Mouse (Mus musculus) macrophage (primary cell): ENCODE data around the gene Mgme1. TPM values are rescaled to one million over a fixed set of nuclear protein-coding genes. Genes with fewer than 3 reads are reported as not detected.

Experiments used
- H3K27ac ChIP-seq: fragments of 350-480 bp; formaldehyde crosslinking; 2 replicates; pipeline ENCODE4 v1.9.0; 2021
- H3K36me3 ChIP-seq: fragments of 350-480 bp; formaldehyde crosslinking; 2 replicates; pipeline ENCODE4 v1.9.0; 2021; ENCODE audit errors: inconsistent target
- H3K4me3 ChIP-seq: fragments of 350-480 bp; formaldehyde crosslinking; 2 replicates; pipeline ENCODE4 v1.9.0; 2021; ENCODE audit errors: inconsistent target
- H3K79me2 ChIP-seq: fragments of 350-480 bp; formaldehyde crosslinking; 2 replicates; pipeline ENCODE4 v1.9.0; 2021; ENCODE audit errors: inconsistent target
- WGBS: methylation state at CpG from one replicate; pipeline ENCODE4 v1.1.7; 2026; ENCODE audit warnings: inconsistent platforms; ENCODE audit not compliant: missing documents; 5-methylcytosine and 5-hydroxymethylcytosine counted together
- polyA plus RNA-seq: library from polyadenylated mRNA; stranded (reverse); fragments of 250-400 nt; gene quantifications from 3 replicates; pipeline ENCODE4 v1.2.4, GENCODE M21; 2018; ENCODE audit warnings: inconsistent platforms
- total RNA-seq, 78 experiments: library from RNA; depleted of rRNA; stranded (reverse); fragments of 250-400 nt; gene quantifications; 1 replicate in 9 of 78; 2 replicates in 24 of 78; 3 replicates in 43 of 78; 4 replicates in 2 of 78; pipeline ENCODE4 v1.2.4; 2018; ENCODE audit warnings: inconsistent platforms in 56 of 78

Gene Mgme1
- 10 to 100 TPM in 1 of 26 experiments, 1 to 10 TPM in 25; 1.1 to 10.1 (median 3.2) TPM for total RNA-seq (2018; cell fraction: chromatin; rRNA removed)
- total RNA-seq (2018; cell fraction: cytosol; rRNA removed): 1 to 10 TPM; 2.1 to 9.7 (median 7.2) TPM
- 10 to 100 TPM in 3 of 26 experiments, 1 to 10 TPM in 23; 2.3 to 11.6 (median 5.4) TPM for total RNA-seq (2018; cell fraction: nucleus; rRNA removed)
- polyA plus RNA-seq: 6.5 to 9.0 TPM (median 8.4 TPM) in 3 replicates

DNA sequence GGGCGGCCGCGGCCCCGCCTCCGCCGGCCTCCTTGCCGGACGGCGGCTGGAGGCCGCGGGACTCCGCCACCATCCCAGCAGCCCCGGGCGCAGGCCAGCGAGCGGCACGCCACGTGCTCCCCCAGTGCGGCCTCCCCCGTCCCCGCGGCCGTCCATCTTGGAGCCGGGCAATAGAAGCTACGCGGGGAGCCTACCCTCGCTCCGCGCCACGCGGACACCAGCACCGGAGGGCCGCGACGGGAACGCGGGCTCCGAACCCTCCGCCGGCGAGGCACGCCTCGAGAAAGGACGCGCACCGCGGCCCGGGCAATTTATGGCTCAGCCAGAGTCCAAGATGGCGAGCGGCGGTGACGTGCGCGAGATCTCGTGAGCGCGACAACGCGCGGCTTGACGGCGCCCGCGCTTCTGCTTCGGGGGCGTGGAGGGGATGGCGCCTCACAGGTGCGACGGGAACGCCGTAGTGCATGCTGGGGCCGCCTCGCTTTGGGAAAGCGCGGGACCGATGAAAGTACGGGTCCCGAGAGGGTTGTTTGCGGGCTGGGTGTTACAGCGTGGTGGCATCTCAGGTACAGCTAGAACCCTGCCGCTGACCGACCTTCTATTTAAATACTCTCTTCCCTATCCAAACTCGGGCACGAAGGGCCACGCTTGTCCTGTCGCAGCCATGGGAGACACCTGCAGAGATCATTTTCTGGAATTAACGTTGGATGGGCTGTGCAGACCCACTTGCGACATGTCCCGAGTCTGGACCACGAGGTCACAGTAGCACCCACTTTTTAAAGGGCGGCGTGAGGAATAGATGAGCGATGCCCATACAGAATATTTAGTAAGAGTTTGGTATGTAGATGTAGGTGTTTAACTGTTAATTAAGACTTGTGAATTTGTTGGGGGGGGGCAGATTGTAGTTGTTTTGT is at the start of gene Mgme1, which contains the start of gene Snx5:
TSS of gene Mgme1 (plus strand) at position 157 of the 914 bp plus-strand sequence.
TSS of gene Snx5 (minus strand) at position 400 of the 914 bp plus-strand sequence.
- H3K4me3 ChIP-seq: peak within 1 kb of the TSS; percentile 95
- peak within 1 kb of the TSS; percentile 96 for H3K27ac ChIP-seq
- WGBS: under 1% methylated on average over 88 of the region's 93 CpGs
- H3K36me3 ChIP-seq: no peaks in the 10 kb centered on the region
- peaks cover 79% of the 10 kb centered on the region for H3K79me2 ChIP-seq

DNA sequence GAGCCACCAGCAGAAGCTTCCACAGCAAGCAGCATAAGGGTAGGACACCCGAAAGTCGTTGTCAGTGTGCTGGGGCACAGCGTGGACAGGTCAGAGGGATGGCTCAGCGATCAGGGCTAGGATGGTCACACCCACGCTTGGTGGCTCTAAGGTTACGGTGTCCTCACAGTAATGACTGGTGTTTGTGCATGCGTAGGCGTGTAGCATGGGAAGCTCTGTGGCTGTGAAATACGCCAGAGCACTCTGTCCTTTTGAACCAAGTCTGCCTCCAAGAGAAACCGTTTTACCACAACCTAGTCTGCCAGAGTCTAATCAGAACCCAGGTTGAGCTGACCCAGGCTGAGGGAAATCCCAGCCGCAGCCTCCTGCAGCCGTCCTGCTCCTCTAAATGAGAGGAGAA is 46.1 kb upstream of the Mgme1 start:
- no peak overlapping the region for H3K4me3 ChIP-seq
- H3K36me3 ChIP-seq: no peaks in the 10 kb centered on the region
- H3K27ac ChIP-seq: no peak overlapping the region
- WGBS: 35% methylated on average over 12 of the region's 12 CpGs
- H3K79me2 ChIP-seq: no peaks in the 10 kb centered on the region

DNA sequence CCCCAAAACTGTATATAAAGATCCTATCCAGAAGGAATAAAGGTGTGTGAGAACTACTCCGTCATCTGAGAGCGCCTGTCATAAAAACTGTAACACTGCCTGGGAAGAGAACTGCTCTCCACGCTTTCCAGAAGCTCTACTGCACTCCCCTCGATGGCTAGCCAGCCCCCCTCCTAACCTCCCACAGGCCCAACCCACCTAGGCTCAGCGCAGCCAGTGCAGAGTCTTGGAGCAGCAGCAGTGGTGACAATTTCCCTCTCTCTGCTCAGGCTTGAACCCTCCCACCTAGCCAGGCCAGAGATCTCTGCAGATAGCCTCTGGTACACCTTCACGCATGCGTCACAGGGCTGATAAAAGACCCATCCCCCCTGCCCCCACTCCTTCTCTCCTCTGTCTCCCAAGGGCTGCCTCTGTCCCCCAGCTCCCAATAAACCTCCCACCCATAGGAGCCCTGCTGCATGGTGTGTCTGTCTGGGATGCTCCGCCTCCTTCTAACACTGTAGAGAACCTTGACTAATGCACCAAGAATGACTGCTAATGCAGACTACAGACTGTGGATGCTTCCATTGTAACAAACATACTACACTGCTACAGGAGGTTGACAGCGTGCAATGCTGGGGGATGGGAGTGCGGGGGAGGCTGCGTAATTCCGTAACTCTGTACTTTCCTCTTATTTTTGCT is 43.4 kb upstream of the Mgme1 start:
- no peak overlapping the region for H3K27ac ChIP-seq
- no peak overlapping the region for H3K4me3 ChIP-seq
- H3K79me2 ChIP-seq: no peaks in the 10 kb centered on the region
- H3K36me3 ChIP-seq: no peaks in the 10 kb centered on the region
- 94% methylated on average over 10 of the region's 12 CpGs for WGBS

DNA sequence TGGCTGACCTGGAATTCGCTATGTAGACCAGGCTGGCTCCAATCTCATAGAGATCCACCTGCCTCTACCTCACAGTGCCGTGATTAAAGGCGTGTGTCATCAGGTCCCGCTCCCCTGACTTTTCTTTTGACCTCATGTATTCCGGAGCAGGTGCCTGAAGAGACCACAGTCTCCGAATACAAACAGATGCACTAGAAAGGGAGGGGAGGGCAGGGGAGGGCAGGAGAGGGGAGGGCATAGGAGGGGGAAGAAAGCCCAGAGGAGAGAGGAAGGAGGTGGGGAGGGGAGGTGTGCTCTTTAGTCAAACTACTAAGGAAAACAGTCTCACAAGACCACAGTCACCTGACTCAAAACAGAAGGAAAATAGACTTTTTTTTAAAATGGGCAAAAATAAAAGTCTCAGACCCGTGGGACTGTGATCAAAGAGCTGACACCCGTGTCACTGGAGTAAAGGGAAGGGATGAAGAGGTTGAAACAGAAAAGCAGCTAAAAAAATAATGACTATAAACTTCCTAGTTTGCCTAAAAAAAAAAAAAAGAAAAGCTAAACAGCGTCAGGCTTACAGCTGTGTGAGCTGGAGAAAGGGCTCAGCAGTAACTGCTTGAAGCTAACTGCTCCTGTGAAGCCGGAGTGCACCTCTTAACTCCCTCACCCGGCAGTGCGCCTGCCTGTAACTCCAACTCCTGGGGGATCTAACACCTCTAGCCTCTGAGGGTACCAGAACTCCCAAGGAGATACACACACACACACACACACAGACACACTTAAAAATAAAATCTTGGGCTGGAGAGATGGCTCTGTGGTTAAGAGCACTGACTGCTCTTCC is 41.7 kb upstream of the Mgme1 start:
- Histone ChIP-seq H3K27ac (no peak overlapping the region), H3K4me3 (no peak overlapping the region), H3K79me2 (no peaks in the 10 kb centered on the region), H3K36me3 (no peaks in the 10 kb centered on the region)
- 59% methylated on average over 8 of the region's 12 CpGs for WGBS

DNA sequence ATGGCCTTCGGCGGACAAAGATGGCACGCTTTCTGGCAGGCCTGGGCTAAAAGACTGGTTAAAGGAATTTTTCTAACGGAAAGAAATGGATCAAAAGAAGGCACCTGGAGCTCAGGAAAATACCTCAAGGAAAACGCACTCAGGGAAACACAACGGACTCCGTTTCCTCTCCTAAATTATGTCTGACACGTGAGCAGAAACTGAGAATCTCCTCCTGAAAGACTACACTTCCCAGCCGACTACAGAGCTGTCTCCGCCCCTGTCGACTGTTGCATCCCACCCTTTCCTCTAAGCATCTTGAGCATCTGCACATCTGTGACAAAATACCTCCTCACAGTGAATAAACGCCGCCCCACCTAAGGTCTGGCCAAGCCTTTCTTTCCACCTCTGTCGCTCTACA is 40.8 kb upstream of the Mgme1 start:
- no peaks in the 10 kb centered on the region for H3K79me2 ChIP-seq
- WGBS: 83% methylated on average over 14 of the region's 14 CpGs
- H3K27ac ChIP-seq: no peak overlapping the region
- no peaks in the 10 kb centered on the region for H3K36me3 ChIP-seq
- H3K4me3 ChIP-seq: no peak overlapping the region

DNA sequence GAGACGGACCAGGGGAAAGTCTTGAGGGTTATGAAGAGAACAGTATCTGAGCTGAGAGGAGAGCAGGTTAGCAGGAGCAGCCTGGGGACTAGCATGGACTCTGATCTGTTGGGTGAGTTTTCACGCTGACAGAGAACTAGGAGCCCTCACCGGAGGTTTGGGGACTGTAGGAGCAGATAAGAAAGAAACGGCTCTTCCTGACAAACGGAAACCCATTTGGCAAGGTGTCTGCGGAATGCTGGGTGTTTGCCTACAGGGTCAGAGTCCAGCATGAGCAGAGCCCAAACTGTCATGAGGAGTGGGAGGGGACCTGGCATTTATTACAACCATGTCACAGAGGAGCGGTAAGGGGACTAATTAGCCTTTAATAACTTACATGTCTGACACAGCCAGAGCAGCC is 40.0 kb upstream of the Mgme1 start:
- H3K36me3 ChIP-seq: no peaks in the 10 kb centered on the region
- no peak overlapping the region for H3K4me3 ChIP-seq
- H3K27ac ChIP-seq: no peak overlapping the region
- WGBS: 38% methylated on average over 7 of the region's 7 CpGs
- H3K79me2 ChIP-seq: no peaks in the 10 kb centered on the region

DNA sequence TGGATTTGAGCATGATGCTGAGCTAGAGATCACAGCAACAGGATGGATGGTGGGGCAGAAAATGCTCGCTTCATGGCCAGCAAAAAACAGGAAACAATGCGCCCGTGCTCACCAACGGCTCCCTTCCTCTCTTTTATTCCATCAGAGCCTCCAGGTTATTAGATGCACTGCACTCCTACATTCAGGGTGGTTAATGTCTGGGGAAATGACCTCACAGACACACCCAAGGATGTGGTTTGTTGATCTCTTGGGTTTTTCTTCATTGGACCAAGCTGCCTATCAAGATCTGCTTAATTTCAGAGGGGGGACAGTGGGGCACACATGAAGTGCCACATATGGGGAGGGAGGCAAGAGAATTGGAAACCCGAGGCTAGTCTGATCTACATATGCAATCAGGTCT is 39.3 kb upstream of the Mgme1 start:
- H3K36me3 ChIP-seq: no peaks in the 10 kb centered on the region
- 22% methylated on average over 5 of the region's 5 CpGs for WGBS
- no peak overlapping the region for H3K27ac ChIP-seq
- H3K4me3 ChIP-seq: no peak overlapping the region
- H3K79me2 ChIP-seq: no peaks in the 10 kb centered on the region

DNA sequence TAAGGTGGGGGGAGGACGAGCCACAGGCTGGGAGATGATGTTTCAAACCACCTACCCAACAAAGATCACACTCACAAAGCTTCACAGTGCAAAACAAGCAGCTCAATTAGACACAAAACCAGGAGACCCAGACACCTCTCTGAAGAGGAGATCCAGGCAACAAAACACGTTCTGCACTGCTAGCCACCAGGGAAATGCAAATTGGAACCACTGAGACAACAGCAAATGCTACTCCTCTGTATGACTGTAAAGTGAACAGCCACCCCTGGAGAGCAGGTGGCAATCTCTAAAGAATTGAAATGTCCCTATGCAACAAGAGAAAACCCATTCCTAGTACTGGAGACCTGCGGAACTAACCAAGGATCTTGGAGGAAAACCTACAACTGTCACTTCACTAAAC is 36.9 kb upstream of the Mgme1 start:
- Histone ChIP-seq H3K4me3 (no peak overlapping the region), H3K79me2 (no peaks in the 10 kb centered on the region), H3K27ac (no peak overlapping the region), H3K36me3 (no peaks in the 10 kb centered on the region)
- WGBS: 96% methylated on average over 3 of the region's 3 CpGs

DNA sequence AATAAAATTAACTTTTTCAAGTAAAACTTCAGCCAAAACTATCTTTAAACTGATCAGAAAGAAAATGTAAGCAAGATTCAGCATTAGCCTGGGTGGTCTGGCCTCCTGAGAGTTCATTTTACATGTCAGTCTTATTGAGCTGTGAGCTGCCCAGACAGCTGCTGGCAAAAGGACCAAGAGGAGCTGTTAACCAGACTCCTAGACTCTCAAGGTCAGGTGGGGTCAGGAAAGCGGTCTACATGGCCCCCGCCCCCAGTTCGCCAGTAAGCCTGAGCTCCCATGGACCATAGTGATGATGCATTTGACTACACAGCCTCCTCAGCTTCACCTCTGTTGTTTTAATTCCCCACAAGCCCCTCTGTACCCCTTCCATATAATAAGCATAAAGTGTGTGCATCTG is 34.7 kb upstream of the Mgme1 start:
- H3K79me2 ChIP-seq: no peaks in the 10 kb centered on the region
- no peak overlapping the region for H3K4me3 ChIP-seq
- 97% methylated on average over 3 of the region's 3 CpGs for WGBS
- no peak overlapping the region for H3K27ac ChIP-seq
- H3K36me3 ChIP-seq: no peaks in the 10 kb centered on the region

DNA sequence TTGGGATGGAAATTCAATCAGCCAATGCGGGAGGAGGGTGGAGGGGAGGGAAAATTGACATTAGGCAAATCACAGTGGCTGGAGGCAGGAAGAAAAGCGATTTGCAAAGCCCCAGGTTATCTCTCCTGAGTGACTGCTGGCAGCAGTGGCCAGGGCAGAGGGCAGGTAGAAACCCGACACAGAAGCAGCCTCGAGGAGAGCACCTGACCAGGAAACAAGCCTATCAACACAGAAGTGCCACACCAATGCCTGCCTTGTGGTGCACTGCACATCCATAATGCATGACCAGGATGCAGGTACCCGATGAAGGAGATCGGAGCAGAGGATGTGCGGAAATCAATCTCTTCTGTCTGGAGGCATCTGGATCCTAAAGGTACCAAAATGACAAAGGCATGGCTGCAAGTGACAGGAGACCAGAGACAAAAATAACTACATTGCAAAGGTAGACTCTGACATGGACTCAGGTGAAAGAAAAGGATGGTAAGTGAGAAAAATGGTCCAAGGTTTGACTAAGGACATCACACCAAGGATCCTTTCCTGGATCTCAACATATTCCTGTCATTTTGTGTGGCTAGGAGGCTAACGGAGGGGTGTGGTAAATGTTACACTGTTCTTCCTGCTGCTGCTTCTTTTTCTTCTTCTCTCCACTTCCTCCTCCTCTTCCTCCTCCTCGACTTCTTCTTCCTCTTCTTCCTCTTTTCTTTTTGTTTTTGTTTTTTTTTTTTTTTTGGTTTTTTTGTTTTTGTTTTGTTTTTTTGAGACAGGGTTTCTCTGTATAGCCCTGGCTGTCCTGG is 33.5 kb upstream of the Mgme1 start:
- Histone ChIP-seq H3K27ac (no peak overlapping the region), H3K36me3 (no peaks in the 10 kb centered on the region), H3K4me3 (no peak overlapping the region), H3K79me2 (no peaks in the 10 kb centered on the region)
- WGBS: 78% methylated on average over 8 of the region's 9 CpGs

DNA sequence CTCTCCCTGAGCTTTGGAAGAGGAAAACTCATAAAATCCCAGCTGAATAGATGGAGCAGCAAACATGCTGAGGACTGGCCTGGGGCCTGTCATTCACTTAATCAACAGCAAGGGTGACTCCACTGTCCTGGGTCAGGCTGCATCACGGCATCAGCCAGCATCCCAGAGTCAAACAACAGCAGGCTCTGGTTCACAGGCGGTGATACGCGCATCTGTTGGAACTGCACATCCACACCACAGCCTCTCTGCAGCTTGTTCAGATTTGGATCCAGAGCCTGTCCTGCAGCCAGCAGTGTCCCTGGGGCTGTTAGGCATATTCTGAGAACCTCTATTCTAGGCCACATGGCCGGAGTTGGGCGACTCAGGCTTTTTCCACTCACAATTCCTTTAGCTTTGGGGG is 32.1 kb upstream of the Mgme1 start:
- 95% methylated on average over 6 of the region's 6 CpGs for WGBS
- Histone ChIP-seq H3K36me3 (no peaks in the 10 kb centered on the region), H3K4me3 (no peak overlapping the region), H3K27ac (no peak overlapping the region), H3K79me2 (no peaks in the 10 kb centered on the region)

DNA sequence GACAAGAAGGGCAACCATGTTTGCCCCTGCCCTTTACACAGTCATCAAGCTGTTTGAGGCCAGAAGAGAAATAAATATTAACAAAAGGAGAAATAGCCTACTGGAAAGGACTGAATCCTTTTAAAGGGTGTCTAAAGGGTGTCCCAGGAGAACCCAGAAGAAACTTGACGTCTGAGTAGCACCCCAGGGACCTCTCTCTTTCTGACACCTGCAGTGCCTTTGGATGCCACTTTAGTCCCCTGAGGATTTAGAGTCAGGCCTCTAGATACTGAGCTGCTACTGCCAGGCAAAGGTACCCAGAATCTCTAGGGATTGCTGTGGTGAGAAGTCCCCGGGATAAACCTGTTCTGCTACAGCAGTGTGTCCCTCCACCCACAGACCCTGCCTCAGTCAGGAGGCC is 31.1 kb upstream of the Mgme1 start:
- 76% methylated on average over 2 of the region's 2 CpGs for WGBS
- Histone ChIP-seq H3K27ac (no peak overlapping the region), H3K4me3 (no peak overlapping the region), H3K36me3 (no peaks in the 10 kb centered on the region), H3K79me2 (no peaks in the 10 kb centered on the region)

DNA sequence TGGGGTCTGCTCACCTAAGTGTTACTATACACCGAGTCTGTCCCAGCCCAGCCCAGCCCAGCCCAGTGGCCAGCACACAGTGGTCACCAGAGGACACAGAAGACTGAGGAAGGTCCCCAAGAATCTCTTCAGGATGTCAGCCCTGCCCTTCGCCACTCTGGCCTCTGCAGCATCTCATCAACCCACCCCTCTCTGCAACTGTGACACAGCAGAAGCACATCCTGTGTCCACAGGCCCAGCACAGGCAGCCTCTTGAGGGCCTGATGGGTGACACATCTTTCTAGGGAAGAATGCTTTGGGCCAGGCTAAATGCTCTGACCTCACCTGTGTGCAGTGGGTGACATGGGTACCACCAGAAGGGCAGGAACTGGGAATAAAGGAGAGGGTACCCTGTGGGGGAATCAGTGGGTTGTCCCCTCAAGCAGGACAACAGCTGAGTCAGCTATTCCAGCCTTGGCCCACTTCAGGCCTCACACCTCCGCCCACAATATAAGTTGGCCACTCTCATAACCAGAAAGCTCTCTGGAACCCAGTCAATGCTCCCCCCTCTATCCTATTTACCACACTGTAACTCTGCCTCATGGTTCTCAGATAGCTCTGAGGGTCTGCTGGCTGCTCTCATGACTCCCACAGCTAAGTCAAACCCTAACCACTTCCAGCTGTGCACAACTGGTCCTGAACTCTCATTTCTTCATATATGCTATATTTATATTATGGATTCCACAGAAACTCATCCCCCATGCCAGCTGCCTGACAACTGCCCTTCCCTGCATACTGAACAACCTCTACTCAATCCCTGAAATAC is 30.2 kb upstream of the Mgme1 start:
- Histone ChIP-seq H3K27ac (no peak overlapping the region), H3K79me2 (no peaks in the 10 kb centered on the region), H3K36me3 (no peaks in the 10 kb centered on the region), H3K4me3 (no peak overlapping the region)
- WGBS: 94% methylated on average over 3 of the region's 3 CpGs
